Mouse (Mus musculus) testis, adult 2 months (tissue): Measurements from ENCODE around the gene Nxn.

ENCODE experiments used
- CTCF ChIP-seq: fragments of 200-500 bp; IDR thresholded peaks from 2 replicates; pipeline ENCODE4 v1.5.1; 2012; ENCODE audit warnings: low read depth, mild to moderate bottlenecking, inconsistent platforms, low read length, moderate library complexity; ENCODE audit not compliant: control insufficient read depth, insufficient read depth, insufficient replicate concordance
- POLR2A ChIP-seq: fragments of 200-500 bp; IDR thresholded peaks from 2 replicates; pipeline ENCODE4 v1.6.1; 2012; ENCODE audit warnings: low read depth, mild to moderate bottlenecking, inconsistent platforms, low read length, moderate library complexity; ENCODE audit not compliant: control insufficient read depth

- TF ChIP-seq POLR2A = no peak
- TF ChIP-seq CTCF = no peak
Observed at GRCm38 (mm10) chr11:76298457-76299000, 100.4 kb downstream of the Nxn start.
